Comparison of ENCODE assay signal across 7 mouse cellular contexts in genomic region chr17:31295215-31295891, GRCm38 (mm10). TPM values are rescaled to one million over a fixed set of nuclear protein-coding genes. Genes with fewer than 3 reads are reported as not detected.
DNase-seq lines count a peak whose midpoint lies in the region; ATAC-seq and TF ChIP-seq lines count a peak whose summit lies in the region.

No protein-coding gene starts in this region.

- no peak for ATAC-seq in embryonic facial prominence, embryonic 13.5 days (ENCODE audit: insufficient number of reproducible peaks, insufficient read depth, low FRiP score, low TSS enrichment, low read depth)
- ATAC-seq in hindbrain, embryonic 15.5 days (ENCODE audit: low FRiP score, low read depth), result 0 out of 2 replicates have a peak, but pooled peaks have one; percentile 15
- ATAC-seq in neural tube, embryonic 13.5 days (ENCODE audit: low read depth), result peak; percentile 51; the same call in 1 of the 2 replicates

- peak overlapping the region; percentile 76 to 83 for H3K4me3 ChIP-seq in ES-E14 (ENCODE audit: insufficient read depth in 1 of 2, low read depth in 1 of 2, low read length in 2 of 2, poor library complexity in 1 of 2, severe bottlenecking in 1 of 2)
- H3K4me3 ChIP-seq in embryonic facial prominence, embryonic 13.5 days, result peak overlapping the region; percentile 56
- peak overlapping the region; percentile 60 for H3K4me3 ChIP-seq in hindbrain, embryonic 15.5 days
- peak overlapping the region; percentile 67 for H3K4me3 ChIP-seq in lung, adult 2 months (replicated peaks; ENCODE audit: extremely low read depth, low read depth, low read length)
- peak overlapping the region; percentile 52 for H3K4me3 ChIP-seq in neural tube, embryonic 13.5 days

- no peaks in the 10 kb centered on the region for H3K9me3 ChIP-seq in ES-E14 (ENCODE audit: control insufficient read depth, insufficient read depth, low read depth, low read length)
- H3K9me3 ChIP-seq in embryonic facial prominence, embryonic 13.5 days, result no peaks in the 10 kb centered on the region
- no peaks in the 10 kb centered on the region for H3K9me3 ChIP-seq in hindbrain, embryonic 15.5 days
- no peaks in the 10 kb centered on the region for H3K9me3 ChIP-seq in neural tube, embryonic 13.5 days

- H3K4me2 ChIP-seq in embryonic facial prominence, embryonic 13.5 days, result peak overlapping the region; percentile 99
- peak overlapping the region; percentile 94 for H3K4me2 ChIP-seq in hindbrain, embryonic 15.5 days
- peak overlapping the region; percentile 82 for H3K4me2 ChIP-seq in neural tube, embryonic 13.5 days

- peak; percentile 90 for DNase-seq in CD4-positive, CD25-positive, alpha-beta regulatory T cell, adult 2 months (ENCODE audit: low read depth, low spot score)
- no peak for DNase-seq in ES-E14 (ENCODE audit: low read depth, low spot score)
- DNase-seq in lung, adult 2 months, result peak; percentile 75
- DNase-seq in thymus, postnatal 36 days, result peak; percentile 77 to 79

- peak overlapping the region; percentile 72; the same call in 1 of the 2 replicates for H3K27ac ChIP-seq in ES-E14 (ENCODE audit: insufficient read depth, low read depth, low read length, poor library complexity, severe bottlenecking)
- no peak overlapping the region for H3K27ac ChIP-seq in embryonic facial prominence, embryonic 13.5 days
- peak overlapping the region; percentile 78 for H3K27ac ChIP-seq in hindbrain, embryonic 15.5 days (replicated peaks)
- H3K27ac ChIP-seq in neural tube, embryonic 13.5 days (replicated peaks), result peak overlapping the region; percentile 84

- peaks cover 7 to 19% of the 10 kb centered on the region in 2 experiments for H3K4me1 ChIP-seq in ES-E14 (ENCODE audit: control insufficient read depth in 2 of 2, insufficient read depth in 2 of 2, low read length in 2 of 2, poor library complexity in 1 of 2)
- H3K4me1 ChIP-seq in embryonic facial prominence, embryonic 13.5 days, result peaks cover 26% of the 10 kb centered on the region
- H3K4me1 ChIP-seq in hindbrain, embryonic 15.5 days (replicated peaks), result peaks cover 30% of the 10 kb centered on the region
- H3K4me1 ChIP-seq in lung, adult 2 months (ENCODE audit: control insufficient read depth, insufficient read depth, low read length), result peaks cover 10% of the 10 kb centered on the region
- H3K4me1 ChIP-seq in neural tube, embryonic 13.5 days (replicated peaks), result peaks cover 50% of the 10 kb centered on the region

- H3K36me3 ChIP-seq in ES-E14 (ENCODE audit: control insufficient read depth, insufficient read depth, low read length, poor library complexity, severe bottlenecking), result no peaks in the 10 kb centered on the region
- no peaks in the 10 kb centered on the region for H3K36me3 ChIP-seq in embryonic facial prominence, embryonic 13.5 days
- H3K36me3 ChIP-seq in hindbrain, embryonic 15.5 days, result no peaks in the 10 kb centered on the region
- H3K36me3 ChIP-seq in neural tube, embryonic 13.5 days, result no peaks in the 10 kb centered on the region

- H3K9ac ChIP-seq in ES-E14 (ENCODE audit: insufficient read depth, low read depth, low read length, poor library complexity, severe bottlenecking), result peak overlapping the region; percentile 73; the same call in 1 of the 2 replicates
- peak overlapping the region; percentile 74 for H3K9ac ChIP-seq in embryonic facial prominence, embryonic 13.5 days
- H3K9ac ChIP-seq in hindbrain, embryonic 15.5 days, result peak overlapping the region; percentile 75
- H3K9ac ChIP-seq in neural tube, embryonic 13.5 days, result peak overlapping the region; percentile 82

- TF ChIP-seq POLR2A in lung, adult 2 months (IDR thresholded peaks at IDR 0.05; ENCODE audit: borderline replicate concordance, extremely low read depth, low read depth, low read length), result no peak

- in situ Hi-C loops in ES-E14 (cut with MboI; ENCODE audit: low sequenced_read_pairs in 2 of 2, unreplicated experiment in 2 of 2), result no loop called here

- WGBS in embryonic facial prominence, embryonic 13.5 days, result 29% methylated on average over 25 of the region's 25 CpGs
- WGBS in hindbrain, embryonic 15.5 days, result 16% methylated on average over 25 of the region's 25 CpGs
- WGBS in lung, adult 2 months, result 29% methylated on average over 25 of the region's 25 CpGs
- WGBS in neural tube, embryonic 13.5 days, result 21% methylated on average over 25 of the region's 25 CpGs

- H3K27me3 ChIP-seq in embryonic facial prominence, embryonic 13.5 days, result peaks cover 33% of the 10 kb centered on the region
- no peaks in the 10 kb centered on the region for H3K27me3 ChIP-seq in hindbrain, embryonic 15.5 days
- H3K27me3 ChIP-seq in neural tube, embryonic 13.5 days, result no peaks in the 10 kb centered on the region

- peak; percentile 62 for TF ChIP-seq CTCF in lung, adult 2 months (IDR thresholded peaks at IDR 0.05; ENCODE audit: insufficient read depth, low read length)

TF ChIP-seq in ES-E14, 5 proteins besides CTCF, POLR2A, EP300 and RAD21:
- no peak for TF ChIP-seq HCFC1 (IDR thresholded peaks at IDR 0.05; ENCODE audit: borderline replicate concordance, insufficient read depth, low read length)
- TF ChIP-seq MAFK (IDR thresholded peaks at IDR 0.05; ENCODE audit: insufficient read depth, low read depth, low read length), result no peak
- no peak for TF ChIP-seq ZNF384 (IDR thresholded peaks at IDR 0.05; ENCODE audit: low read depth, low read length)
- TF ChIP-seq ZC3H11A (IDR thresholded peaks at IDR 0.05; ENCODE audit: borderline replicate concordance, low read depth, low read length), result no peak
- TF ChIP-seq CHD2 (IDR thresholded peaks at IDR 0.05; ENCODE audit: low read depth, low read length), result no peak

RNA-seq across cellular contexts. Expression of gene Slc37a1, which starts 8.8 kb away (rescaled TPM):
- total RNA-seq in ES-E14 (2012; rRNA removed), result 37.5 and 64.8 TPM in 2 replicates
- polyA plus RNA-seq in embryonic facial prominence, embryonic 13.5 days (2015; fragmentation: Nextera tagmentation; extraction: Ambion mirVana), result 3.2 and 3.8 TPM in 2 replicates
- 9.4 and 13.4 TPM in 2 replicates for polyA plus RNA-seq in hindbrain, embryonic 15.5 days (2015; fragmentation: Nextera tagmentation; extraction: Ambion mirVana)
- 51.1 and 54.3 TPM in 2 replicates for polyA plus RNA-seq in lung, adult 2 months (2012; rRNA removed)
- polyA plus RNA-seq in neural tube, embryonic 13.5 days (2015; fragmentation: Nextera tagmentation; extraction: Ambion mirVana), result 13.3 and 14.6 TPM in 2 replicates

RNA-seq across cellular contexts. Expression of gene Rsph1, which starts 18.2 kb away (rescaled TPM):
- 1.4 and 1.9 TPM in 2 replicates for total RNA-seq in ES-E14 (2012; rRNA removed)
- polyA plus RNA-seq in embryonic facial prominence, embryonic 13.5 days (2015; fragmentation: Nextera tagmentation; extraction: Ambion mirVana), result 0.46 and 1.5 TPM in 2 replicates
- polyA plus RNA-seq in hindbrain, embryonic 15.5 days (2015; fragmentation: Nextera tagmentation; extraction: Ambion mirVana), result 5.9 and 7.5 TPM in 2 replicates
- 6.9 and 11.7 TPM in 2 replicates for polyA plus RNA-seq in lung, adult 2 months (2012; rRNA removed)
- 2.2 and 2.3 TPM in 2 replicates for polyA plus RNA-seq in neural tube, embryonic 13.5 days (2015; fragmentation: Nextera tagmentation; extraction: Ambion mirVana)
